Mouse (Mus musculus): ENCODE results near the gene Gm13277.
"Not testable (repeated sequence)": the region's sequence is repeated elsewhere in the genome, so short reads cannot be mapped to it uniquely, and the experiment has no call there.

Gm13277 gene

GRCm38 (mm10) chr4:88788402-88788801, at the start of gene Gm13277:
Gene Gm13277 (plus strand): TSS chr4:88788632.
- peak in 1 of 2 experiments; percentile 58 for DNase-seq (ENCODE audit: low read depth in 1 of 2, low spot score in 2 of 2)

- no peak for DNase-seq (ENCODE audit: low read depth in 1 of 2, low spot score in 2 of 2)
Observed at GRCm38 (mm10) chr4:88739036-88739435, 49.4 kb upstream of the Gm13277 start.

GRCm38 (mm10) chr4:88741426-88741825, 47.0 kb upstream of the Gm13277 start:
- DNase-seq (ENCODE audit: low read depth in 1 of 2, low spot score in 2 of 2), result no peak

- DNase-seq (ENCODE audit: low read depth in 1 of 2, low spot score in 2 of 2), result no peak
Observed at GRCm38 (mm10) chr4:88742771-88743371, 45.6 kb upstream of the Gm13277 start.

GRCm38 (mm10) chr4:88744207-88744606, 44.2 kb upstream of the Gm13277 start:
- no peak for DNase-seq (ENCODE audit: low read depth in 1 of 2, low spot score in 2 of 2)

- DNase-seq (ENCODE audit: low read depth in 1 of 2, low spot score in 2 of 2), result no peak
Observed at GRCm38 (mm10) chr4:88749926-88750325, 38.5 kb upstream of the Gm13277 start.

- DNase-seq (ENCODE audit: low read depth in 1 of 2, low spot score in 2 of 2), result peak in 1 of 2 experiments; percentile 76
Observed at GRCm38 (mm10) chr4:88754818-88755340, 33.6 kb upstream of the Gm13277 start, which contains the start of gene Gm13271. Gene Gm13271 (plus strand): TSS chr4:88754868.

- not testable (repeated sequence) for DNase-seq (ENCODE audit: low read depth in 1 of 2, low spot score in 2 of 2)
Observed at GRCm38 (mm10) chr4:88756581-88757513, 31.6 kb upstream of the Gm13277 start.

- DNase-seq (ENCODE audit: low read depth in 1 of 2, low spot score in 2 of 2), result peak; percentile 85 to 95
Observed at GRCm38 (mm10) chr4:88757628-88758031, 30.8 kb upstream of the Gm13277 start.

GRCm38 (mm10) chr4:88758751-88759150, 29.7 kb upstream of the Gm13277 start:
- DNase-seq (ENCODE audit: low read depth in 1 of 2, low spot score in 2 of 2), result not testable (repeated sequence)

GRCm38 (mm10) chr4:88759610-88760268, 28.7 kb upstream of the Gm13277 start, which contains the start of gene Gm13283:
Gene Gm13283 (plus strand): TSS chr4:88760119.
- DNase-seq (ENCODE audit: low read depth in 1 of 2, low spot score in 2 of 2), result not testable (repeated sequence)

GRCm38 (mm10) chr4:88760431-88760830, 28.0 kb upstream of the Gm13277 start:
- DNase-seq (ENCODE audit: low read depth in 1 of 2, low spot score in 2 of 2), result peak; percentile 63 to 64

GRCm38 (mm10) chr4:88761776-88762175, 26.7 kb upstream of the Gm13277 start:
- DNase-seq (ENCODE audit: low read depth in 1 of 2, low spot score in 2 of 2), result peak; percentile 67 to 70

GRCm38 (mm10) chr4:88762341-88762740, 26.1 kb upstream of the Gm13277 start:
- not testable (repeated sequence) for DNase-seq (ENCODE audit: low read depth in 1 of 2, low spot score in 2 of 2)

- DNase-seq (ENCODE audit: low read depth in 1 of 2, low spot score in 2 of 2), result peak in 1 of 2 experiments; percentile 45
Observed at GRCm38 (mm10) chr4:88763384-88764018, 24.9 kb upstream of the Gm13277 start.

GRCm38 (mm10) chr4:88773534-88773933, 14.9 kb upstream of the Gm13277 start, which contains the start of gene Gm13290:
Gene Gm13290 (plus strand): TSS chr4:88773834.
- DNase-seq (ENCODE audit: low read depth in 1 of 2, low spot score in 2 of 2), result not testable (repeated sequence)

- not testable (repeated sequence) for DNase-seq (ENCODE audit: low read depth in 1 of 2, low spot score in 2 of 2)
Observed at GRCm38 (mm10) chr4:88776622-88777021, 11.8 kb upstream of the Gm13277 start, which contains the start of gene Gm13289. Gene Gm13289 (plus strand): TSS chr4:88776922.

- not testable (repeated sequence) for DNase-seq (ENCODE audit: low read depth in 1 of 2, low spot score in 2 of 2)
Observed at GRCm38 (mm10) chr4:88779550-88779949, 8.9 kb upstream of the Gm13277 start, which contains the start of gene Gm13272. Gene Gm13272 (plus strand): TSS chr4:88779850.

GRCm38 (mm10) chr4:88780320-88780719, 8.1 kb upstream of the Gm13277 start:
- DNase-seq (ENCODE audit: low read depth in 1 of 2, low spot score in 2 of 2), result not testable (repeated sequence)

- not testable (repeated sequence) for DNase-seq (ENCODE audit: low read depth in 1 of 2, low spot score in 2 of 2)
Observed at GRCm38 (mm10) chr4:88781831-88782230, 6.6 kb upstream of the Gm13277 start, which contains the start of gene Ifnz. Gene Ifnz (plus strand): TSS chr4:88782131.

Measured in monocyte, adult 2 months (primary cell).